Mouse (Mus musculus) embryonic fibroblast, embryonic 13.5 days (primary cell): ENCODE data around the gene Ppp1r1b. TPM values are rescaled to one million over a fixed set of nuclear protein-coding genes. Genes with fewer than 3 reads are reported as not detected.
A peak's percentile ranks its signal among the peaks of the same experiment; 100 is the strongest.
"Not testable (repeated sequence)": the region's sequence is repeated elsewhere in the genome, so short reads cannot be mapped to it uniquely, and the experiment has no call there.

Experiments
- H3K27ac ChIP-seq: 2 replicates; pipeline ENCODE4 v1.5.1; 2012; ENCODE audit warnings: low read length, control low read depth, inconsistent platforms; ENCODE audit not compliant: insufficient read depth
- H3K4me1 ChIP-seq: 2 replicates; pipeline ENCODE4 v1.6.1; 2011; ENCODE audit warnings: low read length; ENCODE audit not compliant: control insufficient read depth, insufficient read depth
- H3K4me3 ChIP-seq: 2 replicates; pipeline ENCODE4 v1.5.1; 2011; ENCODE audit warnings: mild to moderate bottlenecking, control low read depth, low read length; ENCODE audit not compliant: insufficient read depth
- CTCF ChIP-seq: IDR thresholded peaks from 2 replicates; pipeline ENCODE4 v1.5.1; 2011; ENCODE audit warnings: mild to moderate bottlenecking, control low read depth, low read length, moderate library complexity, borderline replicate concordance; ENCODE audit not compliant: insufficient read depth
- POLR2A ChIP-seq: IDR thresholded peaks from 2 replicates; pipeline ENCODE4 v1.6.1; 2011; ENCODE audit warnings: low read depth, mild to moderate bottlenecking, control low read depth, low read length, moderate library complexity
- polyA plus RNA-seq: library from polyadenylated mRNA; stranded (reverse); fragments of >200 nt; gene quantifications from 2 replicates; pipeline ENCODE4 v1.2.4, GENCODE M21; 2011; ENCODE audit warnings: low read depth; ENCODE audit not compliant: missing spikeins, insufficient read length

The Ppp1r1b gene
- polyA plus RNA-seq, 1 experiment: not detected

DNA sequence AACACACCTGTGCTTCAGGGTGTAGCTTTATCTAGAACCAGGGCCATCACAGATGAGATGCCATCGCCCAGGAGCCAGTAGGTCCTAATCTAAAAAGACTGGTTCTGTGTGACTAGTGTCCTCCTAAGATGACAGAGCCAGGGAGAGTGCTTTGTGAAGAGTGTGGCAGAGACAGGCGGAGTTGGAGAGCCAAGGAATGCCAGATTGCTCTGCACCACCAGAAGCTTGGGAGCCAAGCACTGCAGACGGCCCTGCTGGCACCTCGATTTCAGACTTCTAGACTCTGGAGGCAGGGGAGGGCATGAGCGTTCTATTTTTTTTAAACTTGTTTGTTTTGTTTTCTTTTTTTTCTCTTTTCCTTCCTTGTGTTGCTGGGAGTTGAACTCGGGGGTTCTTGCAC lies 21.1 kb downstream of the Ppp1r1b start:
- H3K4me3 ChIP-seq: no peak overlapping the region
- no peaks in the 10 kb centered on the region for H3K4me1 ChIP-seq
- H3K27ac ChIP-seq: no peak overlapping the region
- TF ChIP-seq CTCF: no peak

DNA sequence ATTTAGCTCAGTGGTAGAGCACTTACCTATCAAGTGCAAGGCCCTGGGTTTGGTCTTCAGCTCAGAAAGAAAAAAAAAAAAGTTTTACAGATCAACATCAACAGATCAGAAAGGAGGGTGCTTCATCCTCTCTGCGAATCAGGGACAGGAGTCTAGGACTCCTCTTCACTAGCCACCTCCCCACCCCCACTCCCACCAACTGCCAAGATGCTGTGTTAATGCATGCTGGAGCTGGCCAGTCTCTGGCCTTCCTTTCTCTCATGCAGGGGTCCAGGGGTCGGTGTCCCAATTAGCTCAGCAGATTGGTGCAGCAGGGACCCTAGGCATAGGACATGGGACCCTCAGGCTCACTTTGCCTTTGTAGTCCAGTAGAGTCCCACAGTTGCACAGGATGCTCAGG lies 22.4 kb downstream of the Ppp1r1b start:
- no peak overlapping the region for H3K4me3 ChIP-seq
- no peak for TF ChIP-seq POLR2A
- no peak for TF ChIP-seq CTCF
- no peaks in the 10 kb centered on the region for H3K4me1 ChIP-seq
- no peak overlapping the region for H3K27ac ChIP-seq

DNA sequence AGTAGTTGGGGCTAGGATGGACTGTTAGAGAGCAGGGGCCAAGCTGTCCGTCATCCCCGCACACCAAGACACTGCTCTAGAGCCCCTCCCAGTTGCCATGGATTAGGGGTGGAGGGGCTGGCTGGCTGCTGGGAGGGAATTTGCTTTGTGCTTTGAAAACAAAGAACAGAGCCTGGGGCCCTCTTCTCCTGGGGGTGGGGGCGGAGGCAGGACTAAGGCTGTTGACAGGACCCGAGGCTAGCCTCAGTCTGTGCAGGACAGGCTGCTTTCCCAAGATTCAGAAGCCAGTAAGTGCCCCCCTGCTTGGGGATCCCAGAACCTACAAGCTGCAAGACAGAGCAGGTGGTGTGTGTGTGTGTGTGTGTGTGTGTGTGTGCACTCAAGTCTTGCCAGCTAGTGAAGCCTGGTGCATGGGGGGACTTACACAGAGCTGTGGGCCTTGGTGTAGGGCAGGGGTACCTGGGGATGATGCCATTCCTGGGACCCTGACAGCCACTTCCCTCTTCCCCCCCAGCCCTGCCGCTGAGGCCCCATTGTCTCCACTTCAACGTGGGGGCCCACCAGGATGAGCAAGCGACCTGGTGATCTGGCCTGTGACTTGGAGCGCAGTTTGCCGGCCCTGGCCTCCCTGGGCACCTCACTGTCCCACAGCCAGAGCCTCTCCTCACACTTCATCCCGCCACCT lies 23.5 kb downstream of the Ppp1r1b start:
- Histone ChIP-seq H3K4me3 (no peak overlapping the region), H3K4me1 (no peaks in the 10 kb centered on the region), H3K27ac (no peak overlapping the region)
- TF ChIP-seq CTCF (no peak), POLR2A (no peak)

DNA sequence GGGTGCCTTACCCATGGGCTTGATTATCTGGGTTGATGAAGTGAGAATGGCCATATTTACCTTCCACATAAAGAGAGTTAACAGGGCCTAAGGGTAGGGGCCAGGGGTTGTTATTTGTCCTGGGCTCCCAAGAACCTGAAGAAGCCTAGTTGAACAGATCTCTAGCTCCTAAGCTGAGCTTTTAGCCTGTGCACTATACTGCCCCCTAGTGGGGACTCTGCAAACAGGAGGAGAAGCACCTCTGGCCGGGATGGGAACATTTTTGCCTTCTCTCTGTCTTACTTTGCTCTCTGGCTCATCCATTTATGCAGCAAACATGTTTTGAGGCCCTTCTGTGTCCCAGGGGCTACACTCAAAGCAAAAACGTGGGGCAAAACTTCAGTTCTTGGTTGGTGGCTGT lies 24.2 kb downstream of the Ppp1r1b start:
- no peak for TF ChIP-seq POLR2A
- peak; percentile 44; the same call in 1 of the 2 replicates for TF ChIP-seq CTCF
- Histone ChIP-seq H3K4me1 (no peaks in the 10 kb centered on the region), H3K27ac (no peak overlapping the region), H3K4me3 (no peak overlapping the region)

DNA sequence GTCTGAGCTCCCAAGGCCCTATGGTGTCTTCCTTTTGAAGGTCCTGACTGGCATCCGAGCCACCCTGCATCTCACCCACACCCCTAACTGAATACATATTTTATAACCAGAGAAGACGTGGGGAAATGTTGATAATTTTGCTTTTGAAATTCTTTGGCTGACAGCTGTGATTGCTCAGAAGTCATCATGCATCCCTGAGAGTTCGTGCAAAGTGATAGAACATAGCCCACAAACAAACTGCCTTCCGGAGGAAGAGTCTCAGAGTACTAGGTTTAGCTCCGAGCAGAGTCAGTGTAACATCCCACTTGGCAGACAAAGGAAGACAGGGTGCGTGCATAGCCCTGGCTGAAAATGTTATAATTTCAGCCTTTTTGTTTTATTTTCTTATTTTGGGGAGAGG lies 25.0 kb downstream of the Ppp1r1b start:
- Histone ChIP-seq H3K4me3 (no peak overlapping the region), H3K4me1 (no peaks in the 10 kb centered on the region), H3K27ac (no peak overlapping the region)
- no peak for TF ChIP-seq POLR2A
- no peak for TF ChIP-seq CTCF

DNA sequence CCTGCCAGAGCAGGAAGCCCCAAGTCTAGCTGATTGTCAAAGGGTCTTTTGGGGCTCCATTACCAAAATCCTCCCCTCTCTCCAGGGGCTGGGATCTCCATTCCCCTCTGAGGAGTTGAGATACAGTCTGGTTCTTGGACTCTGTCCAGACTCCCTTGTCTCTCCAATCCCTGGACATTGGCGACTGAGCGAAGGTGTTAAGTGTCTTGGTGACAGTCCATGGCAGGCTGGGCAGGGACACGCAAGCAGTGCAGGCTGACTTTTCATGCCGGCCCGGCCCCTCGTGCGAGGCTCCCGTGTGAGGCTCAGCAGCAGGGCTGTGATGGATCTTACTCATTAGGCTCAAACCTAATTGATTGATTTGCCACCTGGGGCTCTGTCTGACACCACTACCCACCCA lies 26.1 kb downstream of the Ppp1r1b start:
- Histone ChIP-seq H3K27ac (no peak overlapping the region), H3K4me1 (no peaks in the 10 kb centered on the region), H3K4me3 (no peak overlapping the region)
- no peak for TF ChIP-seq POLR2A
- TF ChIP-seq CTCF: no peak

DNA sequence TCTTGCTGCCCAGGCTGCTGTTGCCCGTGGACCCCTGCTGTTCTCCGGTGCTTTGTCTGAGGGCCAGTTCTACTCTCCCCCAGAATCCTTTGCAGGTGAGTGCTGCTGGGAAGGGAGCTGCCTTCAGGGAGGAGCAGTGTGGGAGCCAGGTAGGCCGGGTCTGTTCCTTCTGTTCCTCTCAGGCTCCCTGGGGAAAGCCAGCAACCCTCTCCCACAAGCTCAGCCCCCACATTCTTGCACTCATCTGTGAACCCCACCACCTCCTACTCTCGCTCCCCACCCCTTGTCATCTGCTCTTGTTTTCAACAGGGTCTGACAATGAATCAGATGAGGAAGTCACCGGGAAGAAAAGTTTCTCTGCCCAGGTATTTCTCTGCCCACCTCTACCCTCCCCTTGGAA lies 28.6 kb downstream of the Ppp1r1b start:
- Histone ChIP-seq H3K4me1 (no peaks in the 10 kb centered on the region), H3K27ac (no peak overlapping the region), H3K4me3 (no peak overlapping the region)
- no peak for TF ChIP-seq CTCF
- TF ChIP-seq POLR2A: no peak

DNA sequence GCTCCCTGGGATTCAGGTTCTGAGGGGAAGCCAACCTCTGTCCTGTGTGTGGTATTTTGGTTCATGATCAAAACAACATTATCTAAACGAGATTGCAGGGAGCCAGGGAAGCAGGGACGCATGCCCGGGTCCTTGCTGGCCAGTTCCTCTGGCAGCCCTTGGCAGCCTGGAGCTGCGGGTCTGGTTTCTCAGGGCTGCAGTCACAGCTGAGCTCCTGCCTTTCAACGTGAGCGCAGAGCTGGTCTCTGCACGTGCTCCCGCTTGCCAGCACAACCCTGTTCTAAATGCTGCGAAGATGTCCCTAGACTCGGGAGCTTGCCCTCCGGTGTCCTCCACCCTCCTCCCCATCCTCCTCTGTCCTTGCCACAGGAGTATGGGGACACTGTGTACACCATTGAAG lies 29.6 kb downstream of the Ppp1r1b start:
- TF ChIP-seq CTCF: no peak
- no peak for TF ChIP-seq POLR2A
- Histone ChIP-seq H3K4me1 (no peaks in the 10 kb centered on the region), H3K27ac (no peak overlapping the region), H3K4me3 (no peak overlapping the region)

DNA sequence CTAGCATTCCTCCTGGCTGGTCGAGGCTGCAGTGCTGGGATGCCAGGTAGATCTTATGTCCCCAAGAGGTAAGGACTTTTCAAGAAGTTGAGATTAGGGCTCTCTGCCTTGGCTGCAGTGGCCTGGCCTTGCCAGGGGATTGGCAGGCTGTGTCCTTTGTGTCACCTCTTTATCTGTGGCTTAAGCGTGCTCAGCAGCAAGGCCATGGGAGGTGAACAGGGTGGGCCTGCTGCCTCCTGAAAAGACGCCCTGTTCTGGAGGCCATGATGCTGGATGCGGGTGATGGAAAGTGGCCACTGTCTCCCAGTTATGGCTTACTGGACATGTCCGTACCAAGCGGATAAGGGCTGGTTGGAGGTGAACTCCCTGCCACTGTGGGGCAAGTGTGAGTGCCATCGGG lies 31.2 kb downstream of the Ppp1r1b start:
- Histone ChIP-seq H3K27ac (no peak overlapping the region), H3K4me3 (no peak overlapping the region), H3K4me1 (no peaks in the 10 kb centered on the region)
- TF ChIP-seq POLR2A (no peak), CTCF (no peak)

DNA sequence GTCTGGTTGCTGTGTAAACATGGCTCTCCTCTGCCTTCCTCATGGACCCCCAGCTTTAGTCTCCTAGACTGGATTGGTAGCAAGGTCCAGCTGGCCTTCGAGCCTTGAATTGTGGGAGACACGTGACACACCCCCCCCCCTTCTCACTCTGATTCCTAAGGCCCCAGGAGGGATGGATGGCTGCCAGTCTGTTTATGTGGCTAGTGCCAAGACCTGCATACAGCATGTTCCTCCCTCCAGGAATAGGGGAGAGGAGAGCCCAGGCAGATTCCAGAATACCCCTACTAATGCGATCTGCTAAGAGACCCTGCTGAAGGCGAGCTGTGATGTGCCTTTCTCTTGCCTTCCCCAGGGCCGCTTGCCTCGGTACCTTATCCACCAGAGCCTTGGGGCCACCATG lies 31.9 kb downstream of the Ppp1r1b start:
- H3K4me1 ChIP-seq: no peaks in the 10 kb centered on the region

DNA sequence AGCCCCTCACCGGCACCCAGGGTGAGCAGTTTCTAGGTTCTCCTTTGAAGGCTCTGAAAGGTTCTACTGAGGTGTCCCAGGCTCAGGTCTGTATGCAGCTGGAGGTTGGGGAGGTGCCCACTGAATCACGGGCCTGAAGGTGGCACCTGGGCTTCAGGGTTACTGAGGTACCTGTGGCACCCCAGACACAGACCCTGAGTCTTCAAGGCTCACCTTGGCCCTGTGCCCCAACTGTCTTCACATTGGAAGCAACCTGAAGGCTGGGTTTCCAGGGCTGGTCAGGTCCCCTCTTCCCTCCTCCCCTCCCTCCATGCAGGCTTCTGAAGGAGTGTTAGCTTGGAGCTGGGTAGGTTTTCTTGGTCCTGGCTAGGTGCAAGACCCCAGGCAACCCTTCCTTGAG lies 33.4 kb downstream of the Ppp1r1b start:
- TF ChIP-seq POLR2A: no peak
- H3K27ac ChIP-seq: no peak overlapping the region

More for the DNA sequence above, 31.9 kb downstream of the Ppp1r1b start:
- Histone ChIP-seq H3K27ac (no peak overlapping the region), H3K4me3 (no peak overlapping the region)
- TF ChIP-seq CTCF: no peak
- TF ChIP-seq POLR2A: no peak

DNA sequence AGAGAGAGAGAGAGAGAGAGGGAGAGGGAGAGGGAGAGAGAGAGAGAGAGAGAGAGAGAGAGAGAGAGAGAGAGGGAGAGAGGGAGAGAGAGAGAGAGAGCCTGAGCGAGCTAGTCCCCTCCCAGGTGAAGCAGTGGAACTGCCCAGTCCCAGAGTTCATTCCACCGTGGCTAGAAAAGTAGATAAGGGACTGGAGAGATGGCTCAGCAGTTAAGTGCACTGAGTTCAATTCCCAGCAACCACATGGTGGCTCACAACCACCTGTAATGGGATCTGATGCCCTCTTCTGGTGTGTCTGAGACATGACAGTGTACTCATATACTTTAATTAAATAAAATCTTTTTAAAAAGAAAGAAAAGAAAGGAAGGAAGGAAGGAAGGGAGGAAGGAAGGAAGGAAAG lies 34.2 kb downstream of the Ppp1r1b start:
- H3K4me3 ChIP-seq, H3K4me1 ChIP-seq, H3K27ac ChIP-seq: not testable (repeated sequence)

More for the DNA sequence above, 33.4 kb downstream of the Ppp1r1b start:
- no peak overlapping the region for H3K4me3 ChIP-seq
- H3K4me1 ChIP-seq: no peaks in the 10 kb centered on the region
